Mouse (Mus musculus): ENCODE results near the gene Sept1. TPM values are rescaled to one million over a fixed set of nuclear protein-coding genes. Genes with fewer than 3 reads are reported as not detected.
A peak's percentile ranks its signal among the peaks of the same experiment; 100 is the strongest.
"Not testable (repeated sequence)": the region's sequence is repeated elsewhere in the genome, so short reads cannot be mapped to it uniquely, and the experiment has no call there.

The Sept1 gene
- polyA plus RNA-seq, 1 experiment from 2014 or later, result 22.8 TPM

- Histone ChIP-seq H3K27ac (peak overlapping the region; percentile 85), H3K4me1 (replicated peaks) (peaks cover 15% of the 10 kb centered on the region), H3K4me2 (peak overlapping the region; percentile 98), H3K36me3 (peaks cover 17% of the 10 kb centered on the region), H3K27me3 (no peaks in the 10 kb centered on the region), H3K9me3 (replicated peaks) (no peaks in the 10 kb centered on the region), H3K9ac (peak overlapping the region; percentile 71), H3K4me3 (peak overlapping the region; percentile 69)
- no peak for ATAC-seq (replicated peaks; ENCODE audit: insufficient number of reproducible peaks, insufficient read depth, low FRiP score, low read depth)
- 78% methylated on average over 6 of the region's 6 CpGs for WGBS
These were observed 20.4 kb upstream of the Sept1 start for GRCm38 (mm10) chr7:127253341-127253740.

DNA sequence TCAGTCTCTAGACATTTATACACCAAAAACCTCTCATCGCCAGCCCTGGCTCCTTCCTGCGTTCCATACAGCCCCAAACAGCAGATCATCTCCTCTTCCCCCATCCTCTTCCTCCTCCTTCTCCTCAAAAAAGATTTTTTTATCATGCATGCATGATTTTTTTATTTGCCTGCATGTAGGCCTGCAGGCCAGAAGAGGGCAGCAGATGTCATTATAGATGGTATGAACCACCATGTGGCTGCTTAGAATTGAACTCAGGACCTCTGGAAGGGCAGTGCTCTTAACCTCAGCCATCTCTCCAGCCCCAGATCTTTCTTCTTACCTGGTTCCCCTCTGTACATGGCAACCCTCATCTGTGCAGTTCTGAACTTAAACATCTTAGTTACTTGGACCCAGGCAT, 19.5 kb upstream of the Sept1 start:
- Histone ChIP-seq H3K4me2 (no peak overlapping the region), H3K9me3 (replicated peaks) (no peaks in the 10 kb centered on the region), H3K27ac (no peak overlapping the region), H3K4me3 (no peak overlapping the region), H3K9ac (no peak overlapping the region), H3K4me1 (replicated peaks) (peaks cover 15% of the 10 kb centered on the region), H3K36me3 (peaks cover 20% of the 10 kb centered on the region), H3K27me3 (no peaks in the 10 kb centered on the region)
- ATAC-seq (replicated peaks; ENCODE audit: insufficient number of reproducible peaks, insufficient read depth, low FRiP score, low read depth), result no peak
- 89% methylated on average over 2 of the region's 2 CpGs for WGBS

- H3K9ac ChIP-seq; H3K4me3 ChIP-seq; H3K27me3 ChIP-seq; H3K27ac ChIP-seq; ATAC-seq (replicated peaks; ENCODE audit: insufficient number of reproducible peaks, insufficient read depth, low FRiP score, low read depth); H3K4me2 ChIP-seq; H3K9me3 ChIP-seq (replicated peaks): not testable (repeated sequence)
- 90% methylated on average over 8 of the region's 8 CpGs for WGBS
- Histone ChIP-seq H3K36me3 (peaks cover 11% of the 10 kb centered on the region), H3K4me1 (replicated peaks) (peaks cover 23% of the 10 kb centered on the region)
These were observed 17.6 kb upstream of the Sept1 start for GRCm38 (mm10) chr7:127250511-127250910.

DNA sequence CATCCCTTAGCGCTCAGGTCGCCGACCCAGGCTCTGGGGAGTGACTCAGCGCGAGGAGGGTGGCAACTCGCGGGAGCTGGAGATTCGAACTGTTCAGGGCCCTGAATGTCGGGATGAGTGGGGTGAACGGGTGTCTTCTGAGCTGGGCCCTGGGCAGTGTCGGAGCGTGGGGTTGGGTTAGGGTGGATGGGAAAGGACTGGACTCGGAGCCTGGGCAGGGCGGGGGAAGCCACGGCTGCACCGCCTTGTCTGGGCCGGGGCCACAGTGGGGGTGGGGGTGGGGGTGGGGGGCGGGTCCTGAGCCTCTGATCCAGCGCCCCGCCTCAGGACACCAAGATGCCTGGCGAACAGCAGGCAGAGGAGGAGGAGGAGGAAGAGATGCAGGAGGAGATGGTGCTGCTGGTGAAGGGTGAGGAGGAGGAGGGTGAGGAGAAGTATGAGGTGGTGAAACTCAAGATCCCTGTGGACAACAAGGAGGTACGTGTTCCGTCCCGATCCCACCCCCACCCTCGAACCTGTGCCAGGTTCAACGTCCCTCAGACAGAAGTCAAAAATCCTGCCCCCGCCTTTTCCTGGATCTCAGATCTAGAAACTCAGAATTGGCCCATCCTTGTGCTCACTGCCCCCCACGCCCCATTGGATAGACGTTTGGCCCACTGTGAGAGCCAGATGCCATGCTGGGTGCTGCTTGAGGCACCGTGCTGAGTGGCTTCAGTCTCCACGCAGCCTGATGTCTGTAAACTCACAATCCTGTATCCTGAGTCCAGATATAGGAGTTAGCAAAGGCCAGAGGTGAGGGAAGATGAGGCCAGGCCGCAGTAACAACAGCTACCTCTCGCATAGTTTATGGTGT, 12.0 kb upstream of the Sept1 start:
- no peaks in the 10 kb centered on the region for H3K27me3 ChIP-seq
- WGBS, result 11% methylated on average over 31 of the region's 33 CpGs
- H3K27ac ChIP-seq, result peak overlapping the region; percentile 94
- no peaks in the 10 kb centered on the region for H3K9me3 ChIP-seq (replicated peaks)
- peak overlapping the region; percentile 84 for H3K9ac ChIP-seq
- peak overlapping the region; percentile 70 for H3K4me3 ChIP-seq
- H3K4me1 ChIP-seq (replicated peaks), result peaks cover 25% of the 10 kb centered on the region
- H3K36me3 ChIP-seq, result peaks cover 11% of the 10 kb centered on the region
- H3K4me2 ChIP-seq, result peak overlapping the region; percentile 96
- ATAC-seq (replicated peaks; ENCODE audit: insufficient number of reproducible peaks, insufficient read depth, low FRiP score, low read depth), result peak; percentile 76

GRCm38 (mm10) chr7:127243870-127244657, 11.1 kb upstream of the Sept1 start, which contains the start of gene Zfp771:
TSS of gene Zfp771 (plus strand) at chr7:127244274.
- Histone ChIP-seq H3K9me3 (replicated peaks) (no peaks in the 10 kb centered on the region), H3K9ac (peak within 1 kb of the TSS; percentile 84), H3K36me3 (peaks cover 6% of the 10 kb centered on the region; the same call in 1 of the 2 replicates), H3K4me1 (replicated peaks) (peaks cover 25% of the 10 kb centered on the region), H3K27ac (peak within 1 kb of the TSS; percentile 94), H3K4me3 (peak within 1 kb of the TSS; percentile 70), H3K4me2 (peak within 1 kb of the TSS; percentile 96), H3K27me3 (no peaks in the 10 kb centered on the region)
- WGBS, result 1% methylated on average over 54 of the region's 56 CpGs
- ATAC-seq (replicated peaks; ENCODE audit: insufficient number of reproducible peaks, insufficient read depth, low FRiP score, low read depth), result peak; percentile 97

- no peak for ATAC-seq (replicated peaks; ENCODE audit: insufficient number of reproducible peaks, insufficient read depth, low FRiP score, low read depth)
These were observed 10.5 kb upstream of the Sept1 start for GRCm38 (mm10) chr7:127243361-127243867.

GRCm38 (mm10) chr7:127234777-127235176, 1.8 kb upstream of the Sept1 start:
- Histone ChIP-seq H3K9me3 (replicated peaks) (no peaks in the 10 kb centered on the region), H3K9ac (no peak overlapping the region), H3K27ac (no peak overlapping the region), H3K4me2 (no peak overlapping the region), H3K27me3 (no peaks in the 10 kb centered on the region), H3K4me1 (replicated peaks) (peaks cover 35% of the 10 kb centered on the region), H3K36me3 (peaks cover 43% of the 10 kb centered on the region), H3K4me3 (no peak overlapping the region)
- ATAC-seq (replicated peaks; ENCODE audit: insufficient number of reproducible peaks, insufficient read depth, low FRiP score, low read depth), result no peak
- 99% methylated on average over 2 of the region's 2 CpGs for WGBS

More at GRCm38 (mm10) chr7:127243361-127243867, 10.5 kb upstream of the Sept1 start:
- H3K4me1 ChIP-seq (replicated peaks), result peaks cover 25% of the 10 kb centered on the region
- H3K36me3 ChIP-seq, result peaks cover 8% of the 10 kb centered on the region; the same call in 1 of the 2 replicates
- H3K9ac ChIP-seq, result peak overlapping the region; percentile 84
- H3K4me3 ChIP-seq, result peak overlapping the region; percentile 70
- peak overlapping the region; percentile 96 for H3K4me2 ChIP-seq
- WGBS, result 43% methylated on average over 2 of the region's 2 CpGs
- H3K27me3 ChIP-seq, result no peaks in the 10 kb centered on the region
- H3K9me3 ChIP-seq (replicated peaks), result no peaks in the 10 kb centered on the region
- H3K27ac ChIP-seq, result peak overlapping the region; percentile 94

- Histone ChIP-seq H3K27ac (peak overlapping the region; percentile 98), H3K27me3 (no peaks in the 10 kb centered on the region), H3K4me1 (replicated peaks) (peaks cover 38% of the 10 kb centered on the region), H3K4me3 (peak overlapping the region; percentile 83), H3K9ac (peak overlapping the region; percentile 89), H3K9me3 (replicated peaks) (no peaks in the 10 kb centered on the region), H3K4me2 (peak overlapping the region; percentile 71), H3K36me3 (peaks cover 43% of the 10 kb centered on the region)
- no peak for ATAC-seq (replicated peaks; ENCODE audit: insufficient number of reproducible peaks, insufficient read depth, low FRiP score, low read depth)
- 3% methylated on average over 9 of the region's 9 CpGs for WGBS
These were observed 835 bp upstream of the Sept1 start for GRCm38 (mm10) chr7:127233765-127234164.

GRCm38 (mm10) chr7:127233368-127233749, 429 bp upstream of the Sept1 start:
- Histone ChIP-seq H3K36me3 (peaks cover 39% of the 10 kb centered on the region), H3K9ac (peak overlapping the region; percentile 89), H3K4me1 (replicated peaks) (peaks cover 38% of the 10 kb centered on the region), H3K4me3 (peak overlapping the region; percentile 83), H3K27me3 (no peaks in the 10 kb centered on the region), H3K4me2 (peak overlapping the region; percentile 71), H3K9me3 (replicated peaks) (no peaks in the 10 kb centered on the region), H3K27ac (peak overlapping the region; percentile 98)
- peak; percentile 20 for ATAC-seq (replicated peaks; ENCODE audit: insufficient number of reproducible peaks, insufficient read depth, low FRiP score, low read depth)
- under 1% methylated on average over 27 of the region's 27 CpGs for WGBS

DNA sequence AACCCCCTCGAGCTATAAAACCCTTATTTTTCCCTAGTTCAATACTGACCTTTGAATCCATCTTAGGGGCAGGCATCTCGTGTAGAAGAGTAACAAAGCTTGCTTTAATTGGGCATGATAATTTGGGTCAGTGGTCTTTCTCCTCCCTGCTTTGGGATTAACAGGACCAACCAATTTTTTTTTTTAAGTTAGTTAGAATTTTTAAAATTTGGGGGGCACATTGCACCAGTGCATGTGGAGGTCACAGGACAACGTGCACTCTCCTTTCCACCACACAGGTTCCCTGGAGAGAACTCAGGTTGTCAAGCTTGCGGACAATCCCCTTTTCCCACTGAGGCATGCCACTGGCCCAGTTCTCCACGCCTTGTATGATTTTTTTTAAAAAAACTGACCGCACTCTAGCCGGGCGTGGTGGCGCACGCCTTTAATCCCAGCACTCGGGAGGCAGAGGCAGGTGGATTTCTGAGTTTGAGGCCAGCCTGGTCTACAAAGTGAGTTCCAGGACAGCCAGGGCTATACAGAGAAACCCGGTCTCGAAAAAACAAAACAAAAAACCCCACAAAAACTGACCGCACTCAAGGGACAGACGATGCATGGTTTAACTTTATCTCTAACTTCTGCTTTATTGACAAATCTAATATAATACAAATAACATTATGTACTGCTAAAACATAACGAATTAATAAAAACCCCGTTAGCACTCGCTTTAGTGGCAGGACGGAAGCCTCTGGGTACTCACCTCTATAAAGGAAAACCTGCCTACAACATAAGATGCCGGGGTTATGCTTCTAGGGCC, 906 bp downstream of the Sept1 start:
- no peak for ATAC-seq (replicated peaks; ENCODE audit: insufficient number of reproducible peaks, insufficient read depth, low FRiP score, low read depth)
- H3K4me3 ChIP-seq, result peak overlapping the region; percentile 83
- peak overlapping the region; percentile 71 for H3K4me2 ChIP-seq
- H3K27ac ChIP-seq, result peak overlapping the region; percentile 98
- peaks cover 25% of the 10 kb centered on the region for H3K36me3 ChIP-seq
- H3K27me3 ChIP-seq, result no peaks in the 10 kb centered on the region
- WGBS, result 7% methylated on average over 20 of the region's 20 CpGs
- H3K9me3 ChIP-seq (replicated peaks), result no peaks in the 10 kb centered on the region
- H3K4me1 ChIP-seq (replicated peaks), result peaks cover 38% of the 10 kb centered on the region
- H3K9ac ChIP-seq, result peak overlapping the region; percentile 89

Data from heart, embryonic 15.5 days (tissue).